Comparison of ENCODE assay signal across 13 mouse cellular contexts in genomic region chr9:121675011-121675410, GRCm38 (mm10). TPM values are rescaled to one million over a fixed set of nuclear protein-coding genes. Genes with fewer than 3 reads are reported as not detected.
DNase-seq lines count a peak whose midpoint lies in the region; TF ChIP-seq lines count a peak whose summit lies in the region.
"Had no signal": no experiment of that assay in that cellular context is flagged by ENCODE, and none has a peak within 500 bp of the region (broad histone marks: within the 10 kb centered on the region; RNA-seq: fewer than 3 reads in every experiment).

No protein-coding gene starts in this region.

- H3K4me1 ChIP-seq in small intestine, adult 2 months (ENCODE audit: control insufficient read depth, insufficient read depth, insufficient read length, low read length): peaks cover 9% of the 10 kb centered on the region; the same call in 1 of the 2 replicates

- no peak for TF ChIP-seq CTCF in small intestine, adult 2 months (IDR thresholded peaks at IDR 0.05; ENCODE audit: extremely low read depth, insufficient read length, insufficient replicate concordance, low read depth, low read length)

- H3K4me3 ChIP-seq in small intestine, adult 2 months (ENCODE audit: low read depth, low read length): peak overlapping the region; percentile 15
- H3K4me3 ChIP-seq: heart, embryonic 13.5 days had no signal

- WGBS in small intestine, adult 2 months: 74% methylated on average over 9 of the region's 9 CpGs

- H3K27ac ChIP-seq in small intestine, adult 2 months (ENCODE audit: insufficient read depth, low read depth, low read length): no peak overlapping the region
- H3K27ac ChIP-seq: heart, embryonic 13.5 days; kidney, postnatal 0 days had no signal

- no peaks in the 10 kb centered on the region for H3K27me3 ChIP-seq in small intestine, adult 2 months (ENCODE audit: control insufficient read depth, insufficient read depth, low read length)

- peak; percentile 67 for DNase-seq in 416B (ENCODE audit: low read depth)
- peak; percentile 89 for DNase-seq in CD4-positive, CD25-positive, alpha-beta regulatory T cell, adult 2 months (ENCODE audit: low read depth, low spot score)
- peak; percentile 25 for DNase-seq in kidney, postnatal 14 days
- no peak for DNase-seq in adrenal gland, adult 8-10 months
- no peak for DNase-seq in neural tube, embryonic 10.5 days (ENCODE audit: extremely low spot score, low spot score)
- no peak for DNase-seq in cerebellum, adult 11-12 months
- DNase-seq in retina, postnatal 1 day: no peak
- DNase-seq: midbrain, embryonic 14.5 days had no signal

- peaks cover 13% of the 10 kb centered on the region for H3K36me3 ChIP-seq in small intestine, adult 2 months (ENCODE audit: control insufficient read depth, insufficient read depth, low read length)
- H3K36me3 ChIP-seq: heart, embryonic 13.5 days had no signal

- no peak for TF ChIP-seq POLR2A in small intestine, adult 2 months (IDR thresholded peaks at IDR 0.05; ENCODE audit: low read depth, low read length)

RNA-seq across cellular contexts. Expression of gene Sec22c, which starts 30.3 kb away (rescaled TPM):
- polyA plus RNA-seq in small intestine, adult 2 months (2012; rRNA removed): 18.2 and 27.0 TPM in 2 replicates
- total RNA-seq in adrenal gland, adult 8-10 months (2022): 1 to 10 TPM; 6.4 to 8.3 (median 7.2) TPM

RNA-seq across cellular contexts. Expression of gene Vipr1, which starts 32.5 kb away (rescaled TPM):
- polyA plus RNA-seq in small intestine, adult 2 months (2012; rRNA removed): 43.5 and 171 TPM in 2 replicates
- 1 to 10 TPM in 2 of 4 experiments, under 1 TPM in 2; 0.58 to 2.2 (median 1.2) TPM for total RNA-seq in adrenal gland, adult 8-10 months (2022)

RNA-seq across cellular contexts. Expression of gene Lyzl4, which starts 33.1 kb away (rescaled TPM):
- polyA plus RNA-seq in small intestine, adult 2 months (2012; rRNA removed): 0.32 TPM in 1 of 2 replicates, not detected in the other
- under 1 TPM in 1 of 4 experiments, not detected in 3; 0.75 TPM for total RNA-seq in adrenal gland, adult 8-10 months (2022)
- polyA plus RNA-seq: brain, embryonic 14.5 days; heart, embryonic 13.5 days; kidney, postnatal 0 days; limb, embryonic 11.5 days; midbrain, embryonic 14.5 days had no signal

RNA-seq across cellular contexts. Expression of gene Ss18l2, which starts 35.1 kb away (rescaled TPM):
- polyA plus RNA-seq in small intestine, adult 2 months (2012; rRNA removed): 10.9 and 11.6 TPM in 2 replicates
- total RNA-seq in adrenal gland, adult 8-10 months (2022): 10 to 100 TPM; 32.9 to 48.3 (median 40.6) TPM

RNA-seq across cellular contexts. Expression of gene Nktr, which starts 44.0 kb away (rescaled TPM):
- polyA plus RNA-seq in small intestine, adult 2 months (2012; rRNA removed): 16.7 and 30.2 TPM in 2 replicates
- total RNA-seq in adrenal gland, adult 8-10 months (2022): 100 to 1,000 TPM in 2 of 4 experiments, 10 to 100 TPM in 2; 57.2 to 146 (median 91.1) TPM

Comparison
In these comparisons a context has a peak if more than half of its experiments do, and no peak if none do; other contexts are left out.
1. DNase-seq: peak in 416B (single experiment), CD4-positive, CD25-positive, alpha-beta regulatory T cell, adult 2 months (single experiment) and kidney, postnatal 14 days (single experiment); none in adrenal gland, adult 8-10 months (single experiment), neural tube, embryonic 10.5 days (single experiment), cerebellum, adult 11-12 months (single experiment) and retina, postnatal 1 day (single experiment).